Mouse (Mus musculus): ENCODE measurements around the gene Elmsan1. TPM values are rescaled to one million over a fixed set of nuclear protein-coding genes. Genes with fewer than 3 reads are reported as not detected.

Gene Elmsan1
- total RNA-seq, 2 experiments from 2014 or later = 15.7 to 16.9 TPM

DNA sequence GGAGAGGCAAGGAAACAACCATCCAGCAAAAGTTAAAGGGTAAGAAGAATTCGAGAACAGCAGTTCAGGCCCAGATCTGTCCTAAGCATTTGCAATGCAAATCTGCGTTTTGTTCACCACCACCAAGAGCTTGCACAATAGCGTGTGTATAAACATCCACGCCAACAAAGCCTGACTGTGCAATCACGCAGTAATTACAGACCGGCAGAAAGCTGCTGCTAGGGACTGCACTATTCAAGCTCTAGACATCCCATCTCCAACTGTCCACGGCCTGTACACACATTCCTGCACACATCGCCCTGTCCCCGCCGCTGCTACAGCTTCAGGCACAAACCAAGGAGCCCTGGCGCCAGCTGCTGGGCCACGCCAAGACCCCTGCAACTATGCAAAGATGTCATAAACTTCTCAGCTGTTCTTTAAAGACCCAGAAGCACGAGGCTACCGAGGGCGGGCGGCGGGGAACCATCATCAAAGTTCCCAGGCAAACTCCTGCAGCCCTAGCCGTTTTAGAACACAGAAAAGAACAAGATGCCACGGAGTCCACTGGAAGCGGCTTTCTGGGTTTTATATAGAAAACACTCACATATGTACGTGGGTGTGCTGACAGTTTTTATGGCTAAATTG lies 1.1 kb downstream of the Elmsan1 start:
- peak; percentile 48 to 50 for DNase-seq
- intact Hi-C loops (cut with DNase I) = loop anchor here (2.0 to 5.0 kb wide), 2 partner anchors 23 to 40 kb away; no protein-coding TSS in a partner anchor

DNA sequence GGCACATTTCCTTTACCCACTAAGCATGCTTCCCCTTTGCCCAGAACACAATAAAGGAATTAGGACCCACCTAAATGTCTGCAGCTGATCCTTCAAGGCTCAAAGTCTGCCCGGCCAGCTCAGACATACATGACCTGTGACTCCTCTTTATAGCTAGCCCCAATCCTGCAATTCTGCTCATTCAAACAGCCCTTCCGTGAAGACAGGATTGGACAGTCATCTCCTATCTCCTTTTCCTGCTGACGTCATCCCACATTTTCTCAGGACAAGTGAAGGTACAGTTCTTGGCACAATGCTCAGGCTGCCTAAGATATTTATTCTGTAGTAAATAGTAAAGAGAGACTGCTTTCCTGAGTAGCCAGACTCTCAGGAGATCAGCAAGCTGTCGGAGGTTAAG lies 1.6 kb downstream of the Elmsan1 start:
- no peak for DNase-seq
- intact Hi-C loops (cut with DNase I) = loop anchor here (5.0 kb wide), 1 partner anchor 40 kb away; no protein-coding TSS in a partner anchor

DNA sequence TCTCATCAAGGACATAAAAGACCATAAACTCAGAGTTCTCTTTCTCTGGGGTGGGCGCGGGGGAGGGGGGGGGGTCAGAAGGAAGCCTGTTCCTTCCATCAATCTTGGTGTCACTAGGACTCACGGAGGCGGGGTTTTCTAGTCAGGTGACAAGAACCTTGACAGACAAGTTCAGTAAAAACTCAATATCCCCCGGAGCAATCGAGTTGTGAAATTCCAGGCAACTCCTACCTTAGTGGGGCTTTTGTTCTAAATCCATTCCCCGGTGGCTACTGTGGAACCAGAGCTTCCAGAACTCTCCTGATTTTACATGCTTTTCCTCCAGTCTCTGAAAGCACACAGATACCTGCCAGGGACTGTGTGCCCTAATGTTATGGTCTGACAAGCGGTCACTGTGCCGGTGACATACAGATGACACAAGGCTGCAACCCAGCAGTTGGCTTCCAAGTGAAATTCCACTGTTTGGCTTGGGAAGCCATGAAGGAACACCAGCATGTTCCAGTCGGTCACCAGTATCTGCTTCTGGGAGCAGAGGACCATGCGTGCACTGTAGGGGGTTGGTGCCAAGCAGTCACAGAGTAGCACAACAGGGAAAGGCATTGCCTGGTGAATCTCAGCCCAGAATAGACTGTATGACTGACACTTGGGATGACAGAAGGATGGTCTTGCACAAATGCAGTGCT lies 2.8 kb downstream of the Elmsan1 start:
- intact Hi-C loops (cut with DNase I) = loop anchor here (5.0 kb wide), 1 partner anchor 39 kb away; no protein-coding TSS in a partner anchor
- no peak for DNase-seq

DNA sequence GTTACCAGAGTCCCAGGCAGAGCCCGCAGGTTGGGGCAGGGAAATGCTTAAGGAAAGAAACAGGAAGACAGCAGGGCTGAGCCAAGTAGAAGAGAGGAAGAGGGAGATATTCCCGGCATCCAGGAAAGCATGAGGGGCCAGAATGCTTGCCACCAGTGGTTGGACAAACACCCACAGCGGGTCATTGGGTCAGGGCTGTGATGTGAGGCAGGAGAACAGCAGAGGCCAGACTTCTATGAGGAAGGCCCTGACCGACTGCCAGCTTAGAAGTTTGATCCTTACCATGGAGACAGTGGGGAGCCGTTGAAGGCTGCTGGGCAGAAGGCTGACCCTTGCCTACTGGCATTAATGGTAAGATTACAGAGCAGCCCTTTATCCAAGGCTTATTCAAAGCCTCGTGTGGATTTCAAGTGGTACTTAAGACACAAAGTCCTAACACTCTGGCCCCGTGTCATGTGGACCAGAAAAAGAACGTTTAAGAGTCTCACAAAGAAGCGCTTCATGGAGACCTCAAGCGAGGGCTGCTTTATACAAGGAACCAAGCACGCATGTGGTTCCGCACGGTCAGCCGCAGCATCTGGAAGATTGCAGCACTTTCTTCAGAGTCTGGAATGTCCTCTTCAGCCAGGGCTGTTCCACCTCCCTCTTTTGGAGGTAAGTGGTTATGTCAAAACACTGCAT lies 4.0 kb downstream of the Elmsan1 start:
- intact Hi-C loops (cut with DNase I) = loop anchor here (5.0 kb wide), 1 partner anchor 37 kb away; no protein-coding TSS in a partner anchor

DNA sequence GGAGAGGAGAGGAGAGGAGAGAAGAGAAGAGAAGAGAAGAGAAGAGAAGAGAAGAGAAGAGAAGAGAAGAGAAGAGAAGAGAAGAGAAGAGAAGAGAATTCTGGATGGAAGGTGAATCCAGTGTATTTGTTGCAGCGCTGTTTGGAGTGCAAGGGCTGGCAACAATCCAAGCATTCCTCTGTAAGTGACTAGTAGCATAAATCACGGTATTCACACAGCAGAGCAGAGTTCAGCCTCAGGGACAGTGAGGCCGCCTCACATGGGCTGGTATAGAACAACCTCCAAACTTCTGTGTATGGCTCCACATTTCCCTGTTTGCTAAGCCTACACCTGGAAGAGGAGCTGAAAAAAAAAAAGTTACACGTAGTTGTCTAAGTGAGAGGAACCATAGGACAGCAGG lies 6.4 kb downstream of the Elmsan1 start:
- intact Hi-C loops (cut with DNase I) = no loop called here
- DNase-seq = peak; percentile 44 to 51

More for the DNA sequence above, 4.0 kb downstream of the Elmsan1 start:
- no peak for DNase-seq

DNA sequence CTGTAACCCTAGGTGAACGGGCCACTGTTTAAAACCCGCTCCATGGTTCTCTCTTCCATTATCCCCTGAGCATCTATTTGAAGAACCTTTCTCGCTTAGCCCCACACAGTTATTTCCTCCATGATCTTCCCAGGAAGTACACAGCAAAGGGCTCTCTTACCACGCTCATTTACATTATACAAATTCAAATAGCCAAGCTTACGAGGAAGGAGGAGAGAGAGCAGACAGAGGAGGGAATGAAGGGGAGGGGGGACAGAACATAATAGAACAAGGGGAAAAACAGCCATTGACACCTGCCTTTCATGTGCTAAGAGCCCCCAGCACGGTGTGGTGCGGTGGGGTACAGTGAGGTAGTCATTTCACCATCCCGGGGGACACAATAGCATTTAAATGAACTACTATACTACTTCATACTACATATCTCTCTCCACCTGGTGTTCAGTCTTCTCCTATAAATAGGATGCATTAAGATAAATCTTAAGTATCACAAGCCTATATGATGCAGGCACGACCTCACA lies 7.6 kb downstream of the Elmsan1 start:
- no peak for DNase-seq
- intact Hi-C loops (cut with DNase I) = no loop called here

DNA sequence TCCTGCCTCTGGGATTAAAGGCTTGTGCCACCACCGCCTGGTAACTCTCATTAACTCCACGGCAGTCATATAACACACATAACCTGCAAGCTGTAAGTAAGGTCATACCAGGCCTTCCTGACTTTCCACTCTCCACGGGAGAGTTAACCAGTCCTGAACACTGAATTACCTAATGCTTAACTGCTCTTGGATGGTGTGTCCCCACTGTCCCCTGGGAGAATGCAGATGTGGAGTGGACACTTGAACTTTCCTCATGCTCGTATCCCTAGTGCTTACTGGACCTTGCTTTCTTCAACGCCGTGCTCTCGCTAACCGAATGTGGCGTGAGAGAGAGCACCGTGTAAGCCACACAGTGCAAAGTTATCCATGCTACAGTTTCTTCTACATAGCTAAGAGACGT lies 8.4 kb downstream of the Elmsan1 start:
- DNase-seq = no peak
- intact Hi-C loops (cut with DNase I) = no loop called here

DNA sequence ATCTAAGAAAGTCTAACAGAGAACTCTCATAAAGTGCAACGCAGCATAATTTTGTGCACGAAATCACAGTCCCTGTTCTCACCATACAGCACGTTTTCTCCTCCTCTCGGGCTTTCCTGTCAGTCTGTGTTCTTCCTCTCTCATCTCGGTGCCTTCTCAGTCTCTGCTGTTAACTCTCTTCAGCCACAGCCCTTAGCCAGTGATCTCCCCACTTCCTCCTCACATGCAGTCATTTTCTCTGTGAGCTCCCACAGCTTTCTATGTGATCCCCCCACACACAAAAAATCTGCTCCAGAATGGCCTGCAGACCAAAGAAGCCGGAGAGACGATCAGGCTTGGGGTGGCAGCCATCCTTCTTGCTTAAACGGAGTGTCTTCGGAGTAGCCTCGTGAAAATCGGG lies 9.6 kb downstream of the Elmsan1 start:
- no peak for DNase-seq
- intact Hi-C loops (cut with DNase I) = no loop called here

DNA sequence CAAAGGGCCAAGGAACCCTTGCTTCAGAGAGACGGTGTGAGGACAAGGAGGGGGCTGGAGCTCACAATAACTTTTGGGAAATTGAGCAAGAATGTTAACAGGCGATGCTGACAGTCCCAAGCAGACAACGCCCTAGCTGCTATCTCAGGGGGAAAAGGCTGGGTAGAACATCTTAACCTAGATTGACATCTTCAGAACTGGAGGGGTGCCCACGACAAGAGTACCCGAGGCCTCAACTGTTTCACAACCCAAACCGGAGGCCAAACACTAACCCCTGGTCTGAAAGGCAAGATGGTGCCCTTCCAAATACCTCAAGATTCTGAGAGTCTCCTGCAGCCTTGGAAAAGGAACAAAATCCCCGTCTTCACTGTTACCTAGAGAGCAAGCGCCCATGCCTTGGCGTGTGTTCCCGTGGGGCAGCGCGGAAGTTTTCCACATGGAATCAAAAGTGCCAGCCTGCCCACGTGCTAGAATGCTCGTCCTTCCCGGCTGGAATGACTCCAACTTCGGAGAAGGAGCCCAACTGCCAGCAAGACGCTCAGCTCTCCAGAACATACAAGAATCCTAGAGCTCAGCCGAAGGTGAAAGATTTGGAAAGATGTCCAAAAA lies 11.4 kb downstream of the Elmsan1 start:
- no peak for DNase-seq
- intact Hi-C loops (cut with DNase I) = no loop called here

DNA sequence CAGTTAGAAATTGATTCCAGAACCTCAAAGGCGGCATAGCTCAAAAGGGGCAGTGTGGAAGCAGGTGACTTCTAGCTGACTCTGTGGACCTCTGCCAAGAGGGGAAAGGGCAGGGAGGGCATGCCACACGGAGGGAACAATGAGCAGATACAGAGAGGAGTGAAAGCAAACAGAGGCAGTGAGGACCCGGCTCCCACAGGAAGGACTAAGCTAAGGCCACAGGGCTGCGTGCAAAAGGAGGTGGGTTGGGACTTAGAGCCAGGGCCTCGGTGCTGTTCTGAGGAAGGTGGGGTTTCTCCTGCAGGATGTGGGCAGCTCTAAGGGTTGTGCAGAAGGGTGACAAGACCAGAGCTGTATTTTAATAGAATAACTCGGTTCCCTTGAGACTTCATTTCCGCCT lies 12.2 kb downstream of the Elmsan1 start:
- DNase-seq = no peak

DNA sequence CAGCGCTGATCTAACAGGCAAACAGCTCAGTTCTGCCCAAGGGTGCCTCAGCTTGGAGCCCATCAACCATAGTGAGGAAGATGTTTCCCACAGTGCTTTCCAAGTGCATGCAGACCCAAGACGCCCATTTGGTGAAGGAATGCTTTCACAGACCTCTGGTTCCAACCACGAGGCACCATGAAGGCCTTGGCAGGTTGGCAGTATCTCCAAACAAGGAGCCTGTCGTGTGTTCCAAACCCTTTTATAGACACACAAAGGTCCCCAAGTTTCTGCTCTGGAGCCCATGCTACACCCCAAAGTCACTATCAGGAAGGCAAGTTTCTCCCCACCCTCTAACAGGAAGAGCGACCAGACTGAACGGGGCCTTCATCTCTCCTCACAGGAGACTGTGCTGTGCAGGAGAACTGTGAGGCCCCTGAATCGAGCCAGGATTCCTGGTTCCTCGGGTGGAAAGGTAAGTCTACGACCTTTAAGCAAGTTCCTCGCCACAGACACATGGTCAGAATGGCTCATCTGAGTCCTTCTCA lies 13.0 kb downstream of the Elmsan1 start:
- no peak for DNase-seq
- intact Hi-C loops (cut with DNase I) = no loop called here

More for the DNA sequence above, 12.2 kb downstream of the Elmsan1 start:
- intact Hi-C loops (cut with DNase I) = no loop called here

DNA sequence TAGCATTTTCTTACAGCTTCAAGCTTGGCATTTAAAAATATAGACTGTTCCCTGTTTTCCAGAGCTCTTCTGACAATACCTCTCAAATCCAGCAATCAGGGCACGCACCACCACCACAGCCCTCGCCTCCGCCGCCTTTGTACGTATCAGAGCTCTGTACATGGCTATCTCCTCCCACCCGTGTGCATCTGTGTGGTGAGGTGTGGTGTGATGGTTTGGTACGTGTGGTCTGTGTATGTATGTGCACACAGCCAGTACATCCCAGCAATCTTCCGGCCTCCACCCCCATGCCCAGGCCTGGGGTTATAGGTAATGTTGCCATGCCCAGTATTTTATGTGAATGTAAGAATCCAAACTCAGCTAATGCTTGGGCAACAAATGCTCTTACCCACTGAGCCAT lies 14.0 kb downstream of the Elmsan1 start:
- intact Hi-C loops (cut with DNase I) = no loop called here
- DNase-seq = no peak

DNA sequence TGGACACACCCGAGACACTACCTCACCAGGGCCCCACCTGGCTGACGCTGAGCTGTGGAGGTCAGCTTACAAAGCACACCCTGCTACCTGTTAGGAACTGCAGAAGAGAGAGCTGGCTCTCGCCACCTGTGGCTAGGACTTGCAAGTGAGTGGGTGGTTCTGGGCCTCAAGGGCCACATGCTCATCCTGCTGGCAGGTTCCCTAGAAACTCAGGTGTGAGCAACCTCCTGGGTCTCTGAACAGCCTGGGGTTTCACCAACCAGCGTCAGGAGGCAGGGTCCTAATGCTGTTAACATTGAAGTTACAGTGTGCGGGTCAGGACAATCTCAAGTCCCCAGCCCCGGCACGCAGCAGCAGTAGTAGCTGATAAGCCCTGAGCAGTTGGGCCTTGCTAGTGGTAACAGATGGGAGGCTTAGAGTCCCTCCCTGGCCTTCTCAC lies 14.9 kb downstream of the Elmsan1 start:
- intact Hi-C loops (cut with DNase I) = no loop called here
- DNase-seq = no peak

DNA sequence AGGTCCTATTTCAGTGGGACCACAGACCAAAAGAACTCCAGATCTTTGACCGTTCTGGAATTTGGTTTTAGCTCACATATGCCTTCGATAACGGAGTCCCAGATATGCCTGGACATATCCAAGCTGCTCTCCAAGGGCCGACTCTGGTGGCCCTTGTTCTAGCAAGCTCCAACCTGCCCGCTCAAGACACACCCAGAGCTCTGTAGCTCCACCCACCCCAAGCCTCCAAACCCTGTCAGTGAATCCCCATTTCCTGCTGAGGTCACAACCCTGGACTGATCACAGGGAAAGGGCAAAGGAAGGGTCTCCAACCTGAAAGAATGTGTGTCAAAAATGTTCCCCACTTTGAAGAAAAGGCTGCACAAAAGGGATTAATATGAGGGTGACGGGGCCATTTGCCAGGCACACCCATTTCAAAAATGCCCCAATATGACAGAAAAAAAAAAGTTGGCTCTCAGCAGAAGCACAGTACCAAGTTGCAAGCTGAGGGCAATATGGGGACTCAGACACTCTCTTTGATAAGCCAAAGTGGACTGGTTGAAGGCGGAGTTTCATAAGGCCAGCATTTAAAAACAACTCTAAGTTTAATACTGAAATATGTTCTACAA lies 15.4 kb downstream of the Elmsan1 start:
- intact Hi-C loops (cut with DNase I) = no loop called here
- no peak for DNase-seq

DNA sequence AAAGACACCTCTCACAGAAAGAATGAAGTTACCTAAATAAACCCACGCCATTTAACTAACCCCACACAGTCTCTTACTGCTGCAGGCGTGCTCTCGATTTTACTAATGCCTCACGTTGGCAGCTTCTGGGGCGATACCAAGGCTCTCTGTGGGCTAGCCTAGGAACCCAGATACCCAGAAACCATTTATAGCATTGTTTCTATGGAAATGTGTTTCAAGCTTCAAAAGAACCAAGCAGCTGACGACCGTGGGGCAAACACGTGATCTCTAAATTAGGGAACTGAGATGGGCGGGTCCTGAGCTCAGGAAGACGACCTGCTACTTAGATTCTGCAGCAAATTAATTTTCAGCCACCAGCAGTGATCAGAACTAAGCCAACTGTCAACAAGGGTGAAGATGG lies 16.1 kb downstream of the Elmsan1 start:
- intact Hi-C loops (cut with DNase I) = no loop called here
- DNase-seq = no peak

DNA sequence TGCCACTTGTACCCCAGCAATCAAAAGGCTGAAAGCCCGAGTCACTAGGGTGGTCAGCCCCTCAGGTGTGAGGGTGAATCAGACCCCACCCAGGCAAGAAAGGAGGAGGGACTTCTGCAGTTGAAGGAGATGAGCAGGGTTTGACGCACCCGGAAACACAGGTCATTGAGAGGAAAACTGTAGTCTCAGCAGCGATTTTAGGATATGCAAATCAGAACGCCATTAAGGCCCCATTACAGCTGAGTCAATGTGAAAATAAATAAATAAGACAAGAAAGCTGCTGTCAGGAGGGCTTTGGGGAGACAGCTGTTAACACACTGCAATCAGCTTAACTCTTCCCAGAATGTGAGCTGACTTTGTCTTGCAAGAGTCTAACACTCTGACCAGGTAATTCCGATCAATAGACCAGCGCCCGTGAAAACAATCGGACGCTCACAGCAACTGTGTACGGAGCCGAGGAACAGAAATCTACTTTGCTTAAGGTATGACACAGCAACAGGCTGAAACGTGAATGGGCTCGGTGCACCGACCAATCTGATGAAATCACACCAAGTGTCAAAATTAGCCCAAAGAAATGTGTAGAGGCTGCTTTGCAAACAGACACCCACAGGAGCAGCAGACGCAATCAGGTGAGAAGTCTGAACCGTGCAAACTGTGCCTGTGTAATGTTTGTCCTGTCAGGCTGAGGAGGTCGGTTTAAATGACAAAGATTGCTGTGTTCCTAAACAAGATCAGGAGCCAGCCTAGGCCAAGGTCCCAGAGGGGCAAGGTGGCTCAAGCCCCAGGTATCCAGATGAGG lies 16.8 kb downstream of the Elmsan1 start:
- DNase-seq = no peak
- intact Hi-C loops (cut with DNase I) = no loop called here

DNA sequence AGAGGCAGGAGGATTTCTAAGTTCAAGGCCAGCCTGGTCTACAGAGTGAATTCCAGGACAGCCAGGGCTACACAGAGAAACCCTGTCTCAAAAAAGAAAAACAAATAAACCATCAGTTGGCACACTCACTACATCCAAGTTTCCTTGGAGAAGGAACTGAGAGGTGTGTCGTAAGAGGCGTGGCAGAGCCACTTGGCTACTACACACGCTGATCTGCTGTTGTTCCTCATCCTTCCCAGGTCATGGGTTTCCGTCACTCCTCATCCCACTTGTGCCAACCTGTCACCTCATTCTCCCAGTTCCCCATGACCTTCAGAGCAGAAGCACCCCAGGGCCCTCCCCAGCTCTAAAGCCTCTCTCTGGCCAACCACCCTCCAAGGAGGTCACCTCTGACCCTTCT lies 17.5 kb downstream of the Elmsan1 start:
- no peak for DNase-seq
- intact Hi-C loops (cut with DNase I) = no loop called here

DNA sequence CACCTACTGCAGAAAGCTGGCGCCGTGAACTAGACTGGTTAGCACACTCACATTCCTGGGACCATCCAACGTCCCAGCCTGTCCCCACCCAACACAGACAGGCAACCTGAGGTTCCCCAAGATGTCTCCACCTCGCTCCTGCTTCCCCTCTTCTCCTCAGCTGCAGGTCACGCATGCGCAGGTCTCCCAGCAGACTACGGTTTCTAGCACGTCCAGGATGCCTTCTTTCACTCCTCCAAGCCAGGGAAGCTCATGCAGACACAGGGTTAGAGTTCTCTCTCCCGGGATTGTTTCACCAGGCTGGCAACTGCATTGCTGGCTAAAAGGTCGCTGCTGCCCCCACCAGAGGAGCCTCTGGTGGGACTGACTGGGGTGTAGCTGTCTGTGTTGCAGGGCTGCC lies 19.8 kb downstream of the Elmsan1 start:
- no peak for DNase-seq
- intact Hi-C loops (cut with DNase I) = no loop called here

DNA sequence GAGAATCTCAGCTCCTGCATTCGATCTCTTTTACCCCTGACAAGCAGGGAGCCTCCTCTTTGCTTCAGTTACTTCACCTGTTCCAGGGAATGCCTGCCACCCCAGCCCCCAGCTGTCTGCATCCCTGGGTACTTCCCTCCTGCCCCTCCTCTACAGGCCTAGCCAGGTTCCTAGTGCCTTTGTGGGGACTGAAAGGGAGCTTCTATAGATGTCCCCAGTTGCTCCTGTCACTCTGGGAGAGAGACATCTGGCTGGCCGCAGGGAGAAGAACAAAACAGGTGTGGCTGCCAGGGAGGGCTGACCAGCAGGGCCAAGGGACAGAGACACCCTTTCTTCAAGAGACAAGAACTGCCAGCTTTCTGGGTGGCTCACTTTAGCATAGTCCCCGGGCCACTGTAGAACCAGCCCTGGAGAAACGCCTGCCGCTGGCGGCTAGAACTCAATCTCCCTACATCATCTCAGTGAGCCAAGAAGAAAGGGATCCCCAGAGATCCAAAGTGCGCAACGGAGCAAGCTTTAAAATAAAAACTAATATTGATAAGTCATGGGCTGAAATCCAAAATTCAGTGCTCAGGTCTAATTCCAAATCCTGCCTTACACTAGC lies 20.5 kb downstream of the Elmsan1 start:
- intact Hi-C loops (cut with DNase I) = no loop called here
- DNase-seq = no peak

Data from heart, postnatal 14 days (tissue).